Mouse (Mus musculus): ENCODE measurements around the gene Gck.
A peak's percentile ranks its signal among the peaks of the same experiment; 100 is the strongest.
"Not testable (repeated sequence)": the region's sequence is repeated elsewhere in the genome, so short reads cannot be mapped to it uniquely, and the experiment has no call there.

The Gck gene

DNA sequence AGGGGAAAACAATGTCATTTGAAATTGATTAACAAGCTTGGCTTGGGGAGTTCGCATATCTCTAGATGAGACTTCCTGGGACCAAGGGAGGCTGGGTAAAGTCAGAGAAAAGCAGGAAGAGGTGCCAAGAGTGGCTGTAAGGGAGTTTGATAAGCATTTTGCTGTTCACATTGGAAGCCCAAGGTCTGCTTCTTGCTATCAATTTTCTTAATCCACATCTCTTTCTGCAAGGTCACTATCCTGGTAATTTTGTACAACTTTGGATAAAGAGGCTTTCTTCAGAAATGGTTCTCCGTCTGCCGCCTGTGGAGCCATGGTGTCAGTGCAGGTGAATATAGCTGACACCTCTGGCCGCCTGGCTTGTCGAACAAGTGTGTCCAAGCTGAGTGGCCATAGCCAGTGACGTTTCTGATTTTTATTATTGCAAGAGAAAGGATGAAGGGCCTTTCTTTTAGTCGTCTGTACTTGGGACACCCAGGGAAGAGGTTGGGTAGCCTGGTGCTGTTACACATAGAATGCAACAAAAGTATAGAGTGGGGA, 5.2 kb upstream of the Gck start:
- peak in 1 of 2 experiments; percentile 72 for DNase-seq

DNA sequence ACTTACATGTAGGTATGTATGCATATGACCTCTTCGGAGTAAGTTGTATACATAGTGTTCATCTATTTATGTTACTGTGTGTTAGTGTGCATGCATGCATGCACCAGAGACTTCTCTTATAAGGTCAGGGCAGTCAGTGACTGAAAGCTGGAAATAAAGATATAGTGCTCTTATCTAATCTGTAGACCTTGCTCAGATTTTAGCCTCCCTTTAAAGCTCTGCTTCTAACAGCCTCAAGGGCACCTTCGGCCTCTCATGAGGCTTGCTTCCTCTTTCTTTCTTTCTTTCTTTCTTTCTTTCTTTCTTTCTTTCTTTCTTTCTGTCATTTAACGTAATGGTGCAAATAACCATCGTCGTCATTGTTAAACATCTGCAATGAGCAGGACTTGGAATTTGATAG, 4.6 kb upstream of the Gck start:
- DNase-seq: no peak

DNA sequence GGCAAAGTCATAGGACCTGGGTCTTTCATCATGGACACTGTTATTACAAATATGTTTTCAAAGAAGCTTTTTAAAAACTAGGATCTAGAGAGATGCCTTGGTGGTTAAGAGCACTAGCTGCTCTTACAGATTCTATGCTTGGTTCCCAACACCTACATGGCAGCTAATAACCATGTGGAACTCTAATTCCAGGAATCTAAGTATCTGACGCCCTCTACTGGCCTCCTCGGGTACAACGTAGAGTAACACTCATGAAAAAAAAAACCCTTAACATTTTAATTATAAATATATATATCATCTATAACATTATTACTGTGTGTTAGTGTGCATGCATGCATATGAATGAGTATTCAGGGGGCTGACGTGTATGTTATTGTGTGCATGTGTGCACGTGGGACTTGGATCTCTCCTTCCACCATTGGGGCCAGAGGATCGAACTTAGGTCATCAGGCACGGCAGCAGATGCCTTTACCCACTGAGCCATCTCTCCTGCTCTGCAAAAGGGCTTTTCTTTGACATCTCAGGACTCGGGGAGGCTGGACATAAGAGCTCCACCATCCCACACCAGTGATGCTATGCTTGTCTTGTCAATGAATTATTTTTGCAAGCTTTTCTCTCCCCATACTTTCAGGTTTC, 3.4 kb upstream of the Gck start:
- DNase-seq: peak in 1 of 2 experiments; percentile 72

DNA sequence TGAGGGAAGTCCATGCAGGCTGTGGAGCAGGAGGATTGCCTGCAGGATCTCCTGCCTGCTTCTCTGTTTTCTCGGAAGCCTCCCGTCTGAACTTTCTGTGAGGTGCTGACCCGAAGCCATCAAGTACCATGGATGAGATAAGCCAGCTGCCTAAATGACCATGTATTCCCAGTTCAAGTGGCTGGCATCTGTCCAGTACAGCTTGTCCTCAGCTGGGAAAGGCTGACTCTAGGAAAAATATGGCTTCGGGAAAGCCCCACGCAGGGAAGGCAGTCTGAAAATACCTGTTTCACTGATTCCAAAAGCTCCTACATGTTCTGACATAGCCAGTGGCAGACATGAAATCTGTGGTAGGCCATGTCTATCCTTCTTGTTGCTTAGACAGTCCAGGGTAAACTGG, 2.6 kb upstream of the Gck start:
- DNase-seq: no peak

DNA sequence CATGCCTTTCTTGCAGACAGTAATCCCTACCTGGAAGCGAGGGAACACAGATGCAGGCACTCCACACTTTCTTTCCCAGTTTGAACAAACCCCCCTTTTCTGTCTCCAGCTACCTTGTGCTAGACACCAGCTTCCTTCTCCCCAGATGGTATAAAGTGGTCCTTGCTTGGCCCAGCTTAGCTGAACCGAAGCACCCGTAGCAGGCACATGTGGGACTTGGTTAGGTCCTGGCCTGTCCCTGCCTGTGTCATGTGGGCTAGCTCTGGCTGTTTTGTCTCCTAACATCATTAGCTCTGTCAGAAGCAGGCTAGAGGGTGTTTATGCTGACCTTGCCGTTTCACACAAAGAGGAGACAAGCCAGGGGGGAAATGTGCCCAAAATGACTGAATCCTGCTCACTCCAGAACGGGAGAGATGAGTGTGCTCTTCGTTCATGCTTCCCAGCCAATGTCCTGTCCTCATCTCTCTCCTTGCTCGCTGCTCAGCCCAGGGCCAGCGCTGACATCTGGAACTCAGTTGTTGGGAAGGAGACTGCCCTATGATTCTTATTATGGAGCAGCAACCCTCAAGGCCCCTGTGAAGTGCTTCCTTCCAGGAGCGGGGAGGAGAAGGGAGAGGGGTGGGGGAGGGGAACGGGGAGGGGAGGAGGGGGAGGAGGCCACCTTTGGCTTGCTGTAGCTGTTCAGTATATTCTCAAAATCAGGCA, 1.2 kb downstream of the Gck start:
- DNase-seq: no peak

DNA sequence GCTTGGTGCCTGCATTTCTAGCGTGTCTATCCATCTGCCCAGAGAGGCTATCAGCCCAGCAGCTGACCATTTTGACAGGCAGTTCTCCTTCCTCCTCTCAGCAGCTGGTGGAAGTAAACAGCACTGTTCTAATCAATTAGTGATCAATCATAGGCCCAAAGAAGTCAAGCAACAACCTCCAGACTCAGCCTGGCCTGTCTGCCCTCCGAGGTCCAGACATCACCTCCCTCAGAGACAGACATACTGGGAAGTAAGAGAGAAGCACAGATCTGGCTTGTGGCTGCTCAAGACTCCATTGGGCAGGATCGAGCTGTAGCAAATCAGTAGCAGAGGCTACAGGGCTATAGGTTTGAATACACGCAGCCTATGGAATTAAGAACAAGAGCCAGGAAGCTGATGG, 2.1 kb downstream of the Gck start:
- no peak for DNase-seq

DNA sequence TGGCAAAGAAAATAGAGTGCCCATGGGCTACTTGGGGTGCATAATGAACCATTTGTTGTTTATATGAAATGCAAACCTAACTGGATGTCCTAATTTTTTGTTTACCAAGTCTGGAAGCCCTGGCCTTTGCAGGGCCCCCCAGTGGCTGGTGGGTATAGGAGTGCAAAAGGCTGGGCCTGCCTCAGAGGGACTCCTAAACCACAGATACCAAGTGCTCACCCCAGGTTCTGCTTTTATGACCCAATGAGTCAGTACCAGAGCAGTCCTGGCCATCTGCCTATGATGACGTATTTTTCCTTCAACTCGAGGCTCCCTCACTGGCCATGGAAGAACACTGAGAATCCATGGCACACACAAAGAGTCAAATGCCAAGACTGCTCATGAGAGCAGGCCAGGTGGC, 4.8 kb downstream of the Gck start:
- no peak for DNase-seq

DNA sequence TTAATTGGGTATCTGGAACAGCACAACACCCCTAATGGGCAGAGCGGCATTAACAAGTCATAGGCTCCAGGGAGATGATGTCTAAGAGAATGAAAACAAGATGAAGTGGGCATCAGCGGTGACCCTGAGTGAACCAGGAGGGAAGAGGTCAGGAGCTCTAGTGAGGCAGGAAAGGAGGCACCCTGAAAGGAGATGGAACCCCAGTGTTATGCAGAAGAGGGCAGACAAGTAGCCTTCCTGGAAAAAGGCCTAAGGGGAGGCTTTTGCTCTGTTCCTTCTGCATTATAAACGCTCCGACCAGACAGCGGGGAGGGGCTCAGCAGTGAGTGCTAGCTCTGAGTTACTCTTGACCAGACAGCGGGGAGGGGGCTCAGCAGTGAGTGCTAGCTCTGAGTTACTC, 6.9 kb downstream of the Gck start:
- no peak for DNase-seq

DNA sequence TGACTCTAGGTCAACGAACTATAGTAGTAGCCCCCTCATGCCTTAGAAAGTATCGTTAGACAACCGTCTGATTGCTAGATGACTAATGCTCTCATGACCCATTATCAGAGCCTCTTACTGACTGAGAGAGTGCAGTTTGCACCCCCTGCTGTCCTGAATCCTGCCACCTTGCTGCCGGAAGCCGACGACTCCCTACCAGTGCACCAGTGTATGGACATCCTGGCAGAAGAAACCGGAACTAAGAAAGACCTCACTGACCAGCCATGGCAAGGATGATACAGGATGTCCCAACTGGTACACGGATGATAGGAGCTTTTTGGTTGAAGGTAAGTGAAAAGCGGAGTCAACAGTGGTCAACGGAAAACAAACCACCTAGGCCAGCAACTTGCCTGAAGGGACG, 15.3 kb downstream of the Gck start:
- DNase-seq: not testable (repeated sequence)

DNA sequence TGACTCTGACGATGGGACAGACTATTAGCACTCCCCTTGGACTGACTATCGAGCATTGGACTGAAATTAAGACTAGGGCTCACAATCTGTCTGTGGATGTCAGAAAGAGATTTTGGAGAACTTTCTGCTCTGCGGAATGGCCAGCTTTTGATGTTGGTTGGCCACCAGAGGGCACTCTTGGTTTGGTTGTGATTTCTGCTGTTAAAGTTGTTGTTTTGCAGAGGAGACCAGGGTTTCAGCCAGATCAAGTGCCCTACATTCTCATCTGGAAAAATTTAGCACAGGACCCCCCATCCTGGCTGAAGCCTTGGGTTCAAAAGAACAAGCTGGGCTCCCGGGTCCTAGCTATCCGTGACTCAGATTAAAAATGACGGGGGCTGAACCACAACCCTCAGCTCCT, 17.9 kb downstream of the Gck start:
- peak in 1 of 2 experiments; percentile 31 for DNase-seq

DNA sequence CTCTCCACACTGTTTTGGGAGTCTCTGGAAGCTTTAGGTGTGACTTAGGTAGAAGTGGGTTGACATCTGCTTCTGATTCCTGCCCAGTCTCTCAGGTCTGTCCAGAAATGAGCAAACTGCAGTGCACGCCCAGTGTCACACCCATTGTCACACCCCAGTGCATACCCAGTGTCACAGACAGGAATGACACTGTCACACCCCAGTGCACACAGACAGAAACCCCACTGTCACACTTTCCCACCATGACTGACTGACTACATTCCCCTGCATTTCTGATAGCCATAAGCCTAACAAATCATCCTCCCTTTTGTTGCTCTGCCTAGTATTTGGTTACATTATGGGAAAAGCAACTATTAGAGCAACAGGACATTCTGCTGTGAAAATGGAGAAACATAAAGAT, 19.3 kb downstream of the Gck start:
- DNase-seq: no peak

DNA sequence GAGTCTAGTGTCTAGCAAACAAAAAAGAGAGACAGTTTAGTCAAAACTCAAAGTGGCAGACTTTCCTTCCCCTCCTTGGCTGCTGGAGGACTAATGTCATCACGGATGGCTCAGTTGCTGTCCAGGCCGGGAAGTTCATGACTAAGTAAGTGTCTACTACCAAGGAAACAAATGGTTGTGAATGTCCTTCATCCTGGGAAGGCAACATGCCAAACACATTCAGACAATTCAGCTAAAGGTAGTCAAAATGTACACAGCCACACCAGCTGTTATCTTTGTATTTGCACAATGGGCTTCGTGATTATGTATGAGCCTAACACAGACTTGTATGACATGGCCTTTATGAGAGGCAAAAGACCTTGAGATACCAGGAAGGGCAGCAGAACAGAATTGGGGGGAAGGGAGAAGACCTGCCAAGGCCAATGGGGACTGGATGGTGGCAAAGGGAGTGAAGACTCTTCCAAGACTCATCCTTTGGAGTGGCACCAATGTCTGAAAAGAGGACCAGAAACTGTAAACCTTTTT, 23.1 kb downstream of the Gck start:
- DNase-seq: no peak

DNA sequence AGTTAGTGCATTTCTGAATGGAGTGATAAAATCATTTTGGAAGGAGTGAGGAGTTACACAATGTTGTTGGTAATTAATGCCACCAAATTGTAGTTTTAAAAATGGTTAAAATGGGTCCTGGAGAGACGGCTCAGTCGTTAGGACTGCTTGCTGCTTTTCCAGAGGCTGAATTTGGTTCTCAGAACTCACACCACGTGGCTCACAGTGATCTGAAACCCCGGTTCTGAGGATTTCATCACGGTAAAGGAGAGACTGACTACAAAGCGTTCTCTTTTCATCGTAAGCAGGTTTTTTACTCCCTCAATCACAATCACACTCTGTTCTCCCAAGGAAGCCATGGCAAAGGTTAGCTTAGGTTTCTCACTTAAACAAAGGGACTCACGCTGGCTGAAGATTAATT, 25.2 kb downstream of the Gck start:
- no peak for DNase-seq

DNA sequence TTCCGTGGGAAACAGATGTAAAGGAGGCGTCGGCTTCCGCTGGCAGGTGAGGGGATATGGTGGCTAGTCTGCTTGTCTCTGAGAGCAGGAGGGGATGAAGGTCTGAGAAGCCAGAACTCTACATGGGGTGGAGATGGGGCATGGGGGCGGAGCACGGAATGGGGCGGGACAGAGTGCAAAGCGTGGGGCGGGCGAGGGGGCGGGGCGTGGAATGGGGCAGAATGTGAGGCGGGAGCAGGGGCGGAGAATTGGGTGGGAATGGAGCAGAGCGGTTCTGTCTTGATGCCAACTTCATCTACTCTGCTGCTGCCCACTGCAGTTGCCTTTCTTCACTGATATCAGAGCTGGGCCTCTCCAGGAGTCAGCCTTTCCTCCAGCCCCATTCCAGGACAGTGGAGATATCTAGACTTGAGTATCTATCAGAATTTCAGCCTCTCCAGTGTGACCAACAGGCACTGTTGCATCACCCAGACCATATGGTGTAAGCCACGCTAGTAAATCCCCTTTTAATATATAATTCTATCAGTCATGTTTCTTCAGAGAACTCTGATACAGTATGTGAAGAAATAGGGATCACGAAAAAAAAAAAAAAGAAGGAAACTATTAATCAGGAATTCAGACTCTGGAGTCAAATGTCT, 29.4 kb downstream of the Gck start:
- no peak for DNase-seq

DNA sequence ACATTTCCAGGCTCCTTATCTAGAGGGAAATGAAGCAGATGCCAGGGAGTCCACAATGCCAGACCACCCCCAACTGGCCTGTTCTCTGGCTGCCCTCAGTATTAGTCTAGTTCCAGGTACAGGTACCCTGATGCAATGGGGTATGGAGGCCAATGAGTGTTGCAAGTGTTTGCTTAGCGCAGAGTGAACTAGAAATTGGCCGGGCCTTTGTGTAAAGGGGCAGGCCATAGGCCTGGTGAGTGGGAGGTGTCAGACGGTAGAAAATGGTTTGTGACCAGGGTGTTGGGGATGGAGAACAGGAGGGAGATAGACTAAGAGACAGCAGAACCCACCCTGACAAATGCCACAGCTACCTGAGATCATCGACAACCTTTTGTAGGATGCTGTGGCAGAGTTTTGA, 30.3 kb downstream of the Gck start:
- DNase-seq: no peak

DNA sequence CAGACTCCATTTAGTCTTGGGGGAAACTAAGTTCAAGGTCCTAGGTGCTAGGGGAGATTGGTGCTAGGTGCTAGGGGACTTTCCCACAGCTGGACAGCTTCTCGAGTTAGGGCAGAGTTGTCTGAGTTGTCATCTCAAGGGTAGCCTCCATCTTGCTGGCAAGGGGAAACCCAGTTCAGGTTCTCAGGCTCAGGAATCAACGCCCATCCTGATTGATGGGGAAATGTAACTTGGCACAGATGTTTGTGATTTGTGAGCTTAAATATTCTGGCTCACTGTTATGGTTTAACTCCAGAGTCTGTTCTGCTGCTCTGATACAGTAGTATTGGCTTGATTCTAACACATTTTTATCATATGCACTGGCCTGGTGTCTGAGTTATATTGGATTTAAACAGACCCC, 31.8 kb downstream of the Gck start:
- no peak for DNase-seq

DNA sequence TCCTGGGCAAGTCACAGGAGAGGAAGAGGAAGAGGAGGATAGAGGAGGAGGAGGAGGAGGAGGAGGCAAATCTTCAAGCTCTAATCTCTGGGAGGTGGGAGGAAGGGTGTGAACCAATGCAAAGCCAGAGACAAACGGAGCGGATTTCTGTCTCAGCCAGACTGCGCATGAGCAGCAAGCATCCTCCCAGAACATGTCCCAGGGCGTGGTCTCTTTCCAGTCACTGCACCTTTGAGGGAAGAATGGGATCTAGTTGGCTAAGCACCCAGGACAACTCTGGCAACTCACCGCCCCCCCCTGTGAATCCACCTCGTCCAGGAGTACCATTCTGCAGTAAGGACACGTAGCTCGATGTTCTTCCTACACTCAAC, 33.7 kb downstream of the Gck start:
- peak; percentile 68 to 79 for DNase-seq

DNA sequence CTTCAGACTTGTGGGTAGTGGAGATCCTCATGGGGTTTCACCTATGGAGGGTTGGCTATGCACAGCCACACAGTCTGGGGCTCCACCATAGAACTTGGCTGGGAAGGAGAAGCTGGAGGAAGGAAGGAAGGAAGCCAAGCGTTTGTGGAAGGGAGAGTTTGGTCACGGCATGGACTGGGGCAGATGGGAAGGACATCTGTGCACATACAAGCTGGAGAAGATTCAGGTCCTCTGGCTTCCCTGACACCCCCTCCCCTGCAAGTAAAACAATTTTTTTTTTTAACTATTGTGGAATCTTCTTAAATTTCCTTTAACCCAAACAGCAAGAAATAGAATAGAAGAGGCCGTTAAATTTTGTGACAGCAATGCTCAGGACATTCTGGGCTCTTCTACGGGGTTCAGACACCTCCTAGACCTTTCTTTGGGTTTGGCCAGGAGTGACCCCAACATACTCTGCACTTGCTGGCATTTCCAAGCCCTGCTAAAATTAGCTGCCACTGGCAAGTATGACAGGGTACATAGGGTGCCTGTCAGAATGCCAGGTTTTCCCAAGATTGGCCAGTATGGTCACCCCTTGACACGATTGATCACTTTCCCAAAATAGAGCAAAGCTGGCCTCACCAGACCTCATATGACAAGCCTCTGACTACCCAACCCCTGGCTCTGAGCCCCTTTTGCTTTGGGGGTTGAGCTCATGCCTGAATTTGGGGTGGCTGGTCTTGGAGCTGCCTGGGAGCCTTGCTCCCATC, 34.3 kb downstream of the Gck start:
- peak; percentile 59 to 60 for DNase-seq

DNA sequence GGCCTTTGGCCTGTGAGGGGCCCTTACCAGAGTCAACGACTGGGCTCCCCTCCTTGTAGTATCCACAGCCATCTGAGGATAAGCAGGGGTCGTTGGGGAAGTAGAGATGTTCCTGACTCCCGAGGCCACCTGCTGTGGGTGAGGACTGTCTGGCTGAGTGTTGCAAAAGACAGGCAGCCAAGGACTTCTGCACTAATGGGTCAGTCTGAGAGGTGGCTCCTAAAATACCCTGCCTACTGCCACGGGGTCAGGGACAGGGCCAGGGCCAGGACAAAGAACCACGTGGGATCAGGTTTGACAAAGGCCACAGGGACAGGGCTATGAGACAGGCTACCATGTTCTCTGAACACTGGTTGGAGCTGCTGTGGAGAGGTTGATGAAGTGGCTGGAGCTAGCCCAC, 34.9 kb downstream of the Gck start:
- DNase-seq: no peak

DNA sequence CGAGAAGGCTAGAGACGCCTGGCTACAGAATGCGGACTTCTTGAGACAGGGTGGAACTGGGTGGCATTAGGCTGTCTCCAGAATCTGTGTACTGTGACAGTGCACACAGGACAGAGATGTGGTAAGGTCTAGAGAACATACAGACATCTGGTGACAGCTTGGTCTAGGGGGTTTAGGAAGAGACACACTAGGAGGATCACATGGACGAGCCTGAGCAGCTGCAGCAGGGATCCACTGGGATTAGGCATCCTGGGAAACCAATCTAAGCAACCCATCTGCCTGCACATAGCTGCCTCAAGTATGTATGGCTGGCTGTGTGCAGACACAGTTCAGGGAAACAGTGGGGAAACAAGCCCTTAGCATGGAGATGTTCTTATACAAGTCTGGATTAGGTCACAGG, 35.9 kb downstream of the Gck start:
- no peak for DNase-seq

DNA sequence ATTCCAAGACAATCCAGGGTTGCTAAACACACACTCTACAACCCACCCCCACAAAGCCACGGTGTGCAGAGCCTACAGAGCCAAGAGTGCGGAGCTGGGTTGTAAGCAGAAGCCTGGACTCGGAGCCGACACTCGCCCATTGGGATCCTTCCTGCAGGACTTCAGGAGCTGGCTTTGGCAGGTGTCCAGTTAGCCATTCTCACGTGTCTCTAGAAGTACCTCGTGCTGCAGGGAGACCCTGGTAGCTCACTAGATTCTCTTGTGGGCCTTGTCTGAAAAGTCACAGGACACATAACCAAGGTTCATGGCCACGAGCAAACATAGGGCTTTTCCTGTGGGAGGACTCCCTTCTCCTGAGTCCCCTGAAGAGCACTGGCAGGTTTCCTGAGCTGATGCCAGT, 36.6 kb downstream of the Gck start:
- peak; percentile 45 to 58 for DNase-seq

DNA sequence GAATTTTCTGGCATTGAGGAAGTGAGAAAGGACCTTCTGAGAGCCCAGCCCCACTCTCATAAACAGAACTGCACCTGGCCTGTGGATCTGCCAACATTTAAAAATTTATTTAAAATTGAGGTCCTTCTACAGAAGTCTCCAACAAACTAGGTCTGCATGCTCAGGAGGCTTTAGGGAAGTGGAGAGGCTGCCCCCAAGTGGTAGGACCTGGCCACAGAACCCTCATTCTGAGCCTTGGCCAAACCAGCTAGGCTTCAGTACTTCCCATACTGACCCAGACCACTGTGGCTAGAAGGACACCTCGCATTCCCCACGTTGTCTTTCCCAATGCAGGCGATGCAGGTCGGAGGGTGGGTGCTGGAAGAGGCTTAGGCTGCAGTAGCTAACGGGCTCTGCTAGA, 37.2 kb downstream of the Gck start:
- DNase-seq: peak; percentile 85 to 89

DNA sequence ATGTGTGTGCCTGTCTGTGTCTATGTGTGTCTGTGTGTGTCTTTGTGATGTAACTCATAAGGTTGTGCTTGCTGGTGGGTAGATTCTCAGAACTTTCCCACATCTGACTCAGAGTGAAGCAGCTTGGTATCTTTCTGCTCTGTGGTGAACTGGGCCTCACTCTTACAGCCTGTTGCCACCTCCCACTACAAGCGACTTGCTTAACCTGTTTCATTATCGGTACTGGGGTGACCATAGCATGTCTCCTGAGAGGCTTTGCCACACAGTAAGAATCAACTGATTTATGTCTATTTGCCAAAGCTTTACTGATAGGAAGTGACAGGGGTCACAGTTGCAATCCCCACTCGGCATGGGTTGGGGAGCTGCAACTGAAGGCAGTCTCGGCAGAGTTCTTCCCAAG, 41.2 kb downstream of the Gck start:
- no peak for DNase-seq
